Mouse (Mus musculus): Measurements from ENCODE around the gene Tpm3.

GRCm38 (mm10) chr3:90118132-90118790 is 45.8 kb downstream of the Tpm3 start:
- no peak for TF ChIP-seq HCFC1 (IDR thresholded peaks at IDR 0.05; ENCODE audit: low read depth, low read length)
- TF ChIP-seq USF1 (IDR thresholded peaks at IDR 0.05; ENCODE audit: low read depth, low read length) = no peak
- no peak for TF ChIP-seq POLR2A (IDR thresholded peaks at IDR 0.05; ENCODE audit: control insufficient read depth in 1 of 2, insufficient read depth in 1 of 2, low read depth in 1 of 2, low read length in 2 of 2, poor library complexity in 1 of 2)
- no peak for TF ChIP-seq TCF12 (IDR thresholded peaks at IDR 0.05; ENCODE audit: low read depth, low read length)
- no peak for TF ChIP-seq CTCF (IDR thresholded peaks at IDR 0.05 in 2 of 3, conservative IDR thresholded peaks at IDR 0.05 in 1 of 3; ENCODE audit: control insufficient read depth in 1 of 3, insufficient read depth in 1 of 3, low read depth in 2 of 3, low read length in 3 of 3, poor library complexity in 1 of 3, severe bottlenecking in 1 of 3)
- no peak for TF ChIP-seq EP300 (IDR thresholded peaks at IDR 0.05; ENCODE audit: low read depth in 1 of 2, low read length in 2 of 2)
- no peak for TF ChIP-seq GABPA (IDR thresholded peaks at IDR 0.05; ENCODE audit: low read depth, low read length)
- TF ChIP-seq CHD2 (IDR thresholded peaks at IDR 0.05; ENCODE audit: low read length) = no peak
- no peak for TF ChIP-seq GATA1 (IDR thresholded peaks at IDR 0.05; ENCODE audit: low read depth, low read length)
- TF ChIP-seq CHD1 (IDR thresholded peaks at IDR 0.05; ENCODE audit: low read depth, low read length) = no peak
- no peak for TF ChIP-seq ZMIZ1 (IDR thresholded peaks at IDR 0.05; ENCODE audit: low read depth, low read length)
